Mouse (Mus musculus): Measurements from ENCODE around the gene Stap2.

GRCm38 (mm10) chr17:56003000-56003399 lies 2.4 kb downstream of the Stap2 start:
- no peak for TF ChIP-seq CTCF (IDR thresholded peaks at IDR 0.05; ENCODE audit: borderline replicate concordance, insufficient read depth, low read depth, low read length)
- no peak for TF ChIP-seq POLR2A (IDR thresholded peaks at IDR 0.05; ENCODE audit: borderline replicate concordance, insufficient read depth, low read length)
